Mouse (Mus musculus) cerebellum, adult 18-20 months (tissue): ENCODE measurements around the gene Olfr689.
"Not testable (repeated sequence)": the region's sequence is repeated elsewhere in the genome, so short reads cannot be mapped to it uniquely, and the experiment has no call there.

Source experiments
- DNase-seq, 2 experiments: peaks; one replicate each; pipeline ENCODE4 v3.0.0; 2021

Olfr689 gene

DNA sequence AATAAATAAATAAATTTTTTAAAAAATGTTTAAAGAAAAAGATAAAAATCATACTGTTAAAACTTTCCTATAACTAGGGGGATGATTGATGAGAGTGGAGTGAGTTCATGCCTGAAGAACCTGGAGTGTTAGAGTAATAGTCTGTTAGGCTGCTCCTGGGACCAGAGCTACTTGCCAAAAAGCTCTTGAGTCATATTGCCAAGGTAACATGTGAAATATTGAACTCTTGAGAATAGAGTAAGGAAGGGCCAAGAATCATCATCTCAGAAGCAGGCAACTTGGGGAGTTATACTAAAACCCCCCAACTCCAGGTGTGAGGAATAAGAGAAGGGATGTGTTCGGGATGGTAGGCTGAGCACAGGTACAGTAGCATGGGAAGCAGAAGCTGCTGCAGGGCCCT lies at the start of gene Olfr689:
TSS of gene Olfr689 (plus strand) at position 301 of the 400 bp plus-strand sequence.
- DNase-seq = no peak

DNA sequence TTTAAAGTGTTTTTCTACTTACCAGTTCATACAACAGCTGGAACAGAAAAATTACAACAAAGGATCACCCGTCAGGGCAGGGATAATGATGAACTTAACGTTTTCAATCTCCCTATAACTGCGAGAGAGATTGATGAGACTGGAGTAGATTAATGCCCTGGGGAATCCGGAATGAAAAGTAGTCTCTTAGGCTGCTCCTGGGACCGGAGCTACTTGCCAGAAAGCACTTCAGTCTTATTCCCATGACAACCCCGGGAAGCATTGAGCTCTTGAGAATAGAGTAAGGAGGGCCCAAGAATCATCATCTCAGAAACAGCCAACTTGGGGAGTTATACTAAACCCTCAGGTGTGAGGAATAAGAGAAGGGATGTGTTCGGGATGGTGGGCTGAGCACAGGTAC lies 38.5 kb upstream of the Olfr689 start:
- DNase-seq = no peak

DNA sequence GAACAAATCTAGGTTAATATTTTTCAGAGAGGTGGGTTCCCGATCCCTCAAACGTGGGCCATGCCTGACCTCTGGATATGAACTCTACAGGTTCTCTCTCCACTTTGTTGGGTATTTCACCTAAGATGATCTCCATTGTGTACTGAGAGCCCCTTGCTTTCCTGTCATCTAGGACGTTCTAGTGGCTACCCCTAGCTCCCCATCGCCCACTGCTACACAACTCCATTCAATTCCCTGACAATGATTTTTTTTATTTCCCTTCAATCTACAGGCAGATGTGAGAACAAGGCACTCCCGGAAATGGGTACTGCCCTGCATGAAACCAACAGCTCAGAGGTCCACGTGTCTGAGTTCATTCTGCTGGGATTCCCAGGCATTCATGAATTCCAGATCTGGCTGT lies 23.2 kb upstream of the Olfr689 start, which contains the start of gene Olfr688:
TSS of gene Olfr688 (plus strand) at position 301 of the 400 bp plus-strand sequence.
- no peak for DNase-seq

DNA sequence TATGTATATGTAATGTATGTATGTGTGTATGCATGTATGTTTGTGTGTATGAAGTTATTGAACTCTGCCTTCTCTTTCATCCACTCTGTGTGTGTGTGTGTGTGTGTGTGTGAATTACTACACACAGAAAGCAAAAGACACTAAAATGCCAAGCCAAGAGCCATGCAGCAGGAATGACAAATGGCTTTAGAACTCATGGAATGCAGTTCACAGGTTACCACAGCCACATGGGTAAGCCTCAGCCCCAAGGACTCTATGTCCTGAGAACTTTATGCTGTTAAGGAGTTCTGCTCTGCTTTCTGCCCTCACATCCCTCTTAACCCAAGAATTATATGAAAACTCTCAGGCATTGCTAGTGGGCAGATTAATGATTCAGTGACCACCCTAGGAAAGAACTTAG lies 20.9 kb upstream of the Olfr689 start:
- DNase-seq = no peak

DNA sequence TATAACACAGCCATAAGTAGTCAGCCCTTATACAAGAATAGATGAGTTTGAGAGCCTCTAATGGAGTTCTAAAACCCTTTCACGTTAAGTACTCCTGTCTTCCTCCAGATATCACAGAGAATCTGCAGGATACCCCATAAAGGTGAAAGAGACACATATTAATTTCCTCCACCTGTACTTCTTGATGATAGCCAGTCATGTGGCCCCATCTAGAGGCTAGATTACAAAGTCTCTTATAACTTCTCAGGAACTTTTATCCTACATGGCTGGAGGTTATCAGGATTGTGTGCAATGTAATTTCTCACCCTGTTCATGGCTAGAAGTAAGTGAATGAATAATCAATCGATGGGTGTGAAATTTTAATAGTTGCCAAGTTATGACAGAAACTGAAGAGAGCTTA lies 14.3 kb downstream of the Olfr689 start:
- DNase-seq = no peak

DNA sequence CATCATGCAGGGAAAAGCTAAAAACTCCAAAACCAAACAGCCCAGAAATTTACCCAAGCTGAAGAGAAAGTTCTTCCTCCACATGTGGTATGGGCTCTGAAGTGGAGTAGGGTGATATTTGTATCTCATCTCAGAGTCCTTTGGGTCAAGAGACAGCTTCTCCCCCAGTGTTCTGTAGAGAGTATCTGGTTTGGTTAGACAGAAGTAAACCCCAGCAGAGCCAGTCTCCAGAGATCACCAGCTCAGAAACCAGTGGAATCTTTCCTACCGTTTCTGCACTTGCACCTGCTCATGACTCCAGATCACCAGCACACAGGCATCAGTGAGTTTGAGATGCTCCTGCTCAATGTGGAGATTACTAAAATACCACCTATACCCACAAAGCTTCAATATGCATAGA lies 23.0 kb downstream of the Olfr689 start, which contains the start of gene Olfr690:
TSS of gene Olfr690 (minus strand) at position 101 of the 400 bp plus-strand sequence.
- no peak for DNase-seq

DNA sequence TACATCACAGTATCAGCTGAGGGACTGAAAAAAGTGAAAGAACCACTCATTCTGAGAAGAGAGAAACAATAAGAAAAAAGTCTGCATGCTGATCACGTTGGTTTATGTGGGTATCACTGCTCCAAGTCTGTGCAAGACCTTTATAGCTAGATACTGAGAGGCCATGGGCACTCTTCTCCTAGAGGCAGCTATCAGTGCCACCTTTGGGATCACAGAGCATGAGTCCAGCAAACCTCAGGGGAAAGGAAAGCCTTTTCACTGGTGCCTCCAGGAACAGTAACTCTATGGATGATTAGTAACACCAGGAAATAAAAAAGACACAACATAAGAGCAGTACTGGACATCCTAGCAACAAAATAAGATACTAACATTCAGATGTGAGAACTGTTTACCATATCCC lies 31.2 kb downstream of the Olfr689 start, which contains the start of gene Olfr691:
TSS of gene Olfr691 (minus strand) at position 101 of the 400 bp plus-strand sequence.
- no peak for DNase-seq

DNA sequence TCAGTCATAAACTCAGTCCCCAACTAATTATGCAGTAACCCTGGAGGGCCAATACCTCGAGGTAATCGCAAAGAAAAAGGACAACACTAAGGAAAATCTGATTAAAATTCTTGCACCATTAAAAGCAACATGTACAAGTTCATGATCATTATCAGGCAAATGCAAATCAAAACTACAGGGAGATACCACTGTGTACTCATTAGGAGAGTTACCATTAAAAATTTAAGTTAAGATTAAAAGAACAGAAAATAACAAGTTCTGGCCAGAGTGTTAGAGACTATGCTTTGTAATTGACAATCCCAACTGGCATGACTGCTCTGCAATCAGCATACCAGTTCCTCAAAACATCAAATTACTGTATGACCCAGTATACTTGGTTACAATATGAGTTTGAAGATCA lies 31.8 kb downstream of the Olfr689 start:
- no peak for DNase-seq

DNA sequence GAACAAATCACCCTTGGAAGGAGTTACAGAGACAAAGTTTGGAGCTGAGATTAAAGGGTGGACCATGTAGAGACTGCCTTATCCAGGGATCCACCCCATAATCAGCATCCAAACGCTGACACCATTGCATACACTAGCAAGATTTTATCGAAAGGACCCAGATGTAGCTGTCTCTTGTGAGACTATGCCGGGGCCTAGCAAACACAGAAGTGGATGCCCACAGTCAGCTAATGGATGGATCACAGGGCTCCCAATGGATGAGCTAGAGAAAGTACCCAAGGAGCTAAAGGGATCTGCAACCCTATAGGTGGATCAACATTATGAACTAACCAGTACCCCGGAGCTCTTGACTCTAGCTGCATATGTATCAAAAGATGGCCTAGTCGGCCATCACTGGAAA lies 45.1 kb downstream of the Olfr689 start:
- DNase-seq = not testable (repeated sequence)

DNA sequence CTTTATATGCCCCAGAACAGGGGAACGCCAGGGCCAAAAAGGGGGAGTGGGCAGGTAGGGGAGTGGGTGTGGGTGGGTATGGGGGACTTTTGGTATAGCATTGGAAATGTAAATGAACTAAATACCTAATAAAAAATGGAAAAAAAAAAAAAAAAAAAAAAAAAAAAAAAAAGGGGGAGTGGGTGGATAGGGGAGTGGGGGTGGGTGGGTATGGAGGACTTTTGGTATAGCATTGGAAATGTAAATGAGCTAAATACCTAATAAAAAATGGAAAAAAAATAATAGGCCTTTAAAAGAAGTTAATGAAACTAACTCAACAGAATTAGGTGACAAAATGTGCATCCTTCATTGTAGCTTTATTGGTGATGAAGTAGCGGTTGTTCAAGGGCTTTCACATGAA lies 45.5 kb downstream of the Olfr689 start:
- DNase-seq = not testable (repeated sequence)

DNA sequence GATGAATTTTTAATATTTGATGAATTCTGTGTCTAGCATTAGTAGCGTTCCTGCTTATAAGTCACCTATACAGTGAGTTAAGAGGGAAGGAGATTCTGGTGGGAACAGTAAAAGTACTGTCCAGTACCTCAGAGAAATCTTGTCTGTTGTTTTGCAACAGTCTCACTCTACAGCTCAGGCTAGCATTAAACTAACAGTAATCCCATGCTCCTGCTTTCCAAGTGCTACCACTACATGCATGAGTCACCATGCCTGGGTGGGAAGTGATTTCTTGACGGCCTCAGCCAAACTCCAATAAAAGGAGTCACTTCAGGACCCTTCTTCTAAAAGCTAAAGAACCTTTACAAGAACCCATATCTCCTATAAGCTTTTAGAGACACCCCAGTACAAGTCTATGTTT lies 50.7 kb downstream of the Olfr689 start:
- DNase-seq = no peak

DNA sequence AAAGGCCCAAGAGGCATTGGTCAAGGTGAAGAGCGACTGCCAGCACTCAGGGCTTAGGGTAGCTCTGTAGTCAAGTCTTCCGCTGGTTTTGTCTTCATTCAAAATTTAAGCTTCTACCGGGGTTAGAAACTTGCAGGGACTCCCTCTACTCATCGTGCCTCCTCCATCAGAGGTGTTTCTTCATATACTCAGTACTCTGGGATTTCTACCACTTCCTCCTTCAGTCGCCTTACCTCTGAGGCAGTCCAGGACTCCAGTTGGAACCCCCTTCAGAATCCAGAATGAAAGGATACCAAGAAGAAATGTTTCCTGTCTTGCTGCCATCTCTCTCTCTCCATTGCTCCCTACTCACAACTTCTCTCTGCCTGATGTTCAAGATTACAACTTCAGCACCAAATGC lies 56.3 kb downstream of the Olfr689 start:
- DNase-seq = no peak

DNA sequence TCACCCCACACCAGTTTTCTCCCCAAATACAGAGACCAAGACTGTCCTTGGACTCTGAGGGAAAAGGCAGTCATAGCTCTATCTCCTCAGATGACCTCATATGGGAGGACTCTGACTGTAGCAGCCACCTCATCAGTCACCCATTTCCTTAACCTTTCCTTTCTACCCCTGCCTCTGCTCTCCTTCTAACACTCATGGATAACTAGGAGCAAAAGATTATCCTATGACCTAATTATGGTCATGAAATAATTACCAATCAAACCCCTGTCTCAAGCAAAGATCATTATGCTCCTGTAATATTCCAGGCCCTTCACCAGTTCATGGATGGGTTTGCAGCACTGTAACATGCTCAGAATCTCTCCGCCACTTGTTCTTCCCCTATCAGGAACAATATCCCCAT lies 57.0 kb downstream of the Olfr689 start, which contains the start of gene Olfr692:
TSS of gene Olfr692 (plus strand) at position 301 of the 400 bp plus-strand sequence.
- DNase-seq = no peak

DNA sequence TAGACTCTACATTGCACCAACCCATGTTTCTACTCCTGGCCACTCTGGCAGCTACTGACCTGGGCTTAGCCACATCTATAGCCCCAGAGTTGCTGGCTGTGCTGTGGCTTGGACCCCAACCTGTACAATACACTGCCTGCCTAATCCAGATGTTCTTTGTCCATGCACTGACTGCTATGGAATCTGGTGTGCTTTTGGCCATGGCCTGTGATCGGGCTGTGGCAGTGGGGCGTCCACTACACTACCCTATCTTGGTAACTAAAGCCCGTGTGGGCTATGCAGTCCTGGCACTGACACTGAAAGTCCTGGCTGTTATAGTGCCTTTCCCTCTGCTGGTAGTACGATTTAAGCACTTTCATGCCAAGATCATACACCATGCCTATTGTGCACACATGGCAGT lies 57.6 kb downstream of the Olfr689 start:
- no peak for DNase-seq
